Mouse (Mus musculus) erythroid progenitor cell, adult 5-6 weeks (primary cell): Measurements from ENCODE around the gene Ppp1r14d. TPM values are rescaled to one million over a fixed set of nuclear protein-coding genes. Genes with fewer than 3 reads are reported as not detected.

Experiments used
- ATAC-seq: replicated peaks from 2 replicates; pipeline ENCODE4 v1.8.0; 2016; ENCODE audit warnings: moderate number of reproducible peaks, mild to moderate bottlenecking, moderate TSS enrichment, inconsistent platforms; ENCODE audit not compliant: poor library complexity, low FRiP score, severe bottlenecking
- total RNA-seq, 2 experiments: library from RNA; stranded (forward) in 1 of 2; stranded (reverse) in 1 of 2; fragments of 150-400 nt in 1 of 2; fragments of 186-747, 209-891 nt in 1 of 2; gene quantifications; 2 replicates each; pipeline versions ENCODE4 v1.2.3 to v1.2.4; 2015 to 2017; ENCODE audit warnings: low replicate concordance in 2 of 2

Ppp1r14d gene
- total RNA-seq, 2 experiments from 2014 or later = not detected

GRCm38 (mm10) chr2:119174866-119175265 is 54.8 kb downstream of the Ppp1r14d start:
- ATAC-seq = no peak

GRCm38 (mm10) chr2:119173991-119174651 is 55.6 kb downstream of the Ppp1r14d start, which contains the start of gene Gm14137:
Gm14137 (plus strand) TSS chr2:119174509.
- ATAC-seq = no peak

DNA sequence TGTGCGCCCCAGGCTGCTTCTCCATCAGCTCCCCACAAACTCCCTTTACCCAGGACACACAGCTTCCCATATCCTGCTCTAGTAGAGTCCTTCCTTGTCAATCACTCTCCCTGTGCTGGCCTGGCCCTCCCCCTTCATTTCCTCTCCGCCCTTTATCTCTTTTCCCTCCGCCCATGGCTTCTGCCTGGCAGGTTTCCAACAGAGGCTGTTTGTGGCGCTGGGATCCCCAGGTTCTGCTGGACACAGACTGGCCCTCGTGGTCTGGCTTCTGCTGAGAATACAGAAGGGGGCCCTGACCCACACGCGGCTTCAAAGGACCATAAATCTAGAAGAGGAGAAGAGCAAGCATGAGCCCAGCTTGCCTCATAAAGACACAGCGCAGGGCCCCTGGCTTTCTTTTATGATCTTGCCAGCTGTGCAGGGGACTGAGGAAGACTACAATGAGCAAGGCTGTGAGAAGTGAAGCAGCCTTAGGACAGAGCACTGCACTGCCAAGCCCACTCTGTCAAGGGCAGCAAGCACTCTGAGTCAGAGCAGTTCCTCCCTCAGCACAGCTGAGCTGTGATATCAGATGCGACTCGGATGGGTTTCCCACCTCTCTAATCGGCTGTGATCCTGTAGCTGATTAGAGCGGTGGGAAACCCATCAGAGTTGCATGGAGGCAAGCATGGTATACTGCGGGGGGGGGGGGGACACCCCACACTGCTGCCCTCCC is 56.7 kb downstream of the Ppp1r14d start:
- ATAC-seq = peak; percentile 67

GRCm38 (mm10) chr2:119172446-119172845 is 57.3 kb downstream of the Ppp1r14d start:
- no peak for ATAC-seq

DNA sequence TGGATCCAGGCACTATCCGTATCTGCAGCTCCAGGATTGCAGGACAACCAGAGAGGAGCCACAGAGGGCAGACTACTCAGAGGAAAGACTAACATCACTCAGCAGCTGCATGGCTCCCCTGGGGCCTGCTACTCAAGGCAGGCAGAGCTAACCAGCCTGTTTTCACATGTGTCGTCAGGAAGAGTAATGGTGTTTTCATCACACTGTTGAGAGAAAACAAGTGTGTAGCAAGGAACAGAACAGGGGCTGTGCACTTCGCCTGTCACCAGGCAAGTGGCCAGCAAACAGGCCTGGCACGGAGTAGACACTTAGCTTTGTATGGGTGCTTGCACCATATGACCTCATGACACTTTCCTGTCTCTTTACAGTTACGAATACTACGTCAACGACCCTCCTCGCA is 58.1 kb downstream of the Ppp1r14d start:
- ATAC-seq = no peak

- no peak for ATAC-seq
These were observed 59.4 kb downstream of the Ppp1r14d start for GRCm38 (mm10) chr2:119170282-119170681.

Other genes with a start within 250 kb of the Ppp1r14d start
- 4.6 and 7.2 TPM in 2 replicates for gene Ccdc32, start 200.5 kb downstream of the Ppp1r14d start, total RNA-seq (2015; ENCODE audit: low replicate concordance)
- gene Ccdc32, start 200.5 kb downstream of the Ppp1r14d start, total RNA-seq (2017; ENCODE audit: low replicate concordance) = 10.1 and 12.9 TPM in 2 replicates
- gene Rpusd2, start 195.1 kb downstream of the Ppp1r14d start, total RNA-seq (2015; ENCODE audit: low replicate concordance) = 2.1 and 2.5 TPM in 2 replicates
- 0.61 and 0.90 TPM in 2 replicates for gene Rpusd2, start 195.1 kb downstream of the Ppp1r14d start, total RNA-seq (2017; ENCODE audit: low replicate concordance)
- 282 and 376 TPM in 2 replicates for gene Knl1, start 182.8 kb downstream of the Ppp1r14d start, total RNA-seq (2015; ENCODE audit: low replicate concordance)
- 418 and 469 TPM in 2 replicates for gene Knl1, start 182.8 kb downstream of the Ppp1r14d start, total RNA-seq (2017; ENCODE audit: low replicate concordance)
- gene Rad51, start 117.1 kb downstream of the Ppp1r14d start, total RNA-seq (2015; ENCODE audit: low replicate concordance) = 51.2 and 66.7 TPM in 2 replicates
- gene Rad51, start 117.1 kb downstream of the Ppp1r14d start, total RNA-seq (2017; ENCODE audit: low replicate concordance) = 23.8 and 50.4 TPM in 2 replicates
- gene Rmdn3, start 72.9 kb downstream of the Ppp1r14d start, total RNA-seq (2015; ENCODE audit: low replicate concordance) = 38.9 and 41.1 TPM in 2 replicates
- 75.8 and 76.1 TPM in 2 replicates for gene Rmdn3, start 72.9 kb downstream of the Ppp1r14d start, total RNA-seq (2017; ENCODE audit: low replicate concordance)
- not detected in 2 replicates for gene Gchfr, start 62.1 kb downstream of the Ppp1r14d start, total RNA-seq (2015; ENCODE audit: low replicate concordance)
- not detected in 2 replicates for gene Gchfr, start 62.1 kb downstream of the Ppp1r14d start, total RNA-seq (2017; ENCODE audit: low replicate concordance)
- gene Gm14137, start 55.4 kb downstream of the Ppp1r14d start, total RNA-seq (2015; ENCODE audit: low replicate concordance) = not detected in 2 replicates
- gene Gm14137, start 55.4 kb downstream of the Ppp1r14d start, total RNA-seq (2017; ENCODE audit: low replicate concordance) = 0.53 TPM in 1 of 2 replicates, not detected in the other
- gene Zfyve19, start 21.3 kb downstream of the Ppp1r14d start, total RNA-seq (2015; ENCODE audit: low replicate concordance) = 5.4 and 17.6 TPM in 2 replicates
- 5.1 and 12.1 TPM in 2 replicates for gene Zfyve19, start 21.3 kb downstream of the Ppp1r14d start, total RNA-seq (2017; ENCODE audit: low replicate concordance)
- gene Dnajc17, start 21.1 kb downstream of the Ppp1r14d start, total RNA-seq (2015; ENCODE audit: low replicate concordance) = 8.4 and 13.3 TPM in 2 replicates
- 24.7 and 54.9 TPM in 2 replicates for gene Dnajc17, start 21.1 kb downstream of the Ppp1r14d start, total RNA-seq (2017; ENCODE audit: low replicate concordance)
- gene Spint1, start 7.5 kb upstream of the Ppp1r14d start, total RNA-seq (2015; ENCODE audit: low replicate concordance) = not detected in 2 replicates
- not detected in 2 replicates for gene Spint1, start 7.5 kb upstream of the Ppp1r14d start, total RNA-seq (2017; ENCODE audit: low replicate concordance)
- gene Rhov, start 41.4 kb upstream of the Ppp1r14d start, total RNA-seq (2015; ENCODE audit: low replicate concordance) = not detected in 2 replicates
- gene Rhov, start 41.4 kb upstream of the Ppp1r14d start, total RNA-seq (2017; ENCODE audit: low replicate concordance) = not detected in 2 replicates
- 1.1 and 2.1 TPM in 2 replicates for gene Vps18, start 58.8 kb upstream of the Ppp1r14d start, total RNA-seq (2015; ENCODE audit: low replicate concordance)
- 3.7 and 4.1 TPM in 2 replicates for gene Vps18, start 58.8 kb upstream of the Ppp1r14d start, total RNA-seq (2017; ENCODE audit: low replicate concordance)
- gene Dll4, start 95.9 kb upstream of the Ppp1r14d start, total RNA-seq (2015; ENCODE audit: low replicate concordance) = not detected in 2 replicates
- not detected in 2 replicates for gene Dll4, start 95.9 kb upstream of the Ppp1r14d start, total RNA-seq (2017; ENCODE audit: low replicate concordance)
- gene Chac1, start 121.3 kb upstream of the Ppp1r14d start, total RNA-seq (2015; ENCODE audit: low replicate concordance) = 4.3 TPM in 1 of 2 replicates, not detected in the other
- gene Chac1, start 121.3 kb upstream of the Ppp1r14d start, total RNA-seq (2017; ENCODE audit: low replicate concordance) = 0.13 TPM in 1 of 2 replicates, not detected in the other
- gene Ino80, start 247.8 kb upstream of the Ppp1r14d start, total RNA-seq (2015; ENCODE audit: low replicate concordance) = 10.9 and 11.9 TPM in 2 replicates
- gene Ino80, start 247.8 kb upstream of the Ppp1r14d start, total RNA-seq (2017; ENCODE audit: low replicate concordance) = 10.0 and 11.1 TPM in 2 replicates